Mouse (Mus musculus): ENCODE measurements at regions not wholly inside any gene's neighbourhood (a gene's known extent, or its start where the extent isn't known, plus 50 kb on each side); places are given as distances from the start of the nearest gene placed in this dataset.

- intact Hi-C loops (cut with DNase I): loop anchor here (5.0 kb wide), 1 partner anchor 963 kb away; no protein-coding TSS in a partner anchor
- no peak for DNase-seq (ENCODE audit: low spot score)
These were observed 68.5 kb downstream of the 4921530L21Rik start for GRCm38 (mm10) chr14:95949512-95949911.

DNA sequence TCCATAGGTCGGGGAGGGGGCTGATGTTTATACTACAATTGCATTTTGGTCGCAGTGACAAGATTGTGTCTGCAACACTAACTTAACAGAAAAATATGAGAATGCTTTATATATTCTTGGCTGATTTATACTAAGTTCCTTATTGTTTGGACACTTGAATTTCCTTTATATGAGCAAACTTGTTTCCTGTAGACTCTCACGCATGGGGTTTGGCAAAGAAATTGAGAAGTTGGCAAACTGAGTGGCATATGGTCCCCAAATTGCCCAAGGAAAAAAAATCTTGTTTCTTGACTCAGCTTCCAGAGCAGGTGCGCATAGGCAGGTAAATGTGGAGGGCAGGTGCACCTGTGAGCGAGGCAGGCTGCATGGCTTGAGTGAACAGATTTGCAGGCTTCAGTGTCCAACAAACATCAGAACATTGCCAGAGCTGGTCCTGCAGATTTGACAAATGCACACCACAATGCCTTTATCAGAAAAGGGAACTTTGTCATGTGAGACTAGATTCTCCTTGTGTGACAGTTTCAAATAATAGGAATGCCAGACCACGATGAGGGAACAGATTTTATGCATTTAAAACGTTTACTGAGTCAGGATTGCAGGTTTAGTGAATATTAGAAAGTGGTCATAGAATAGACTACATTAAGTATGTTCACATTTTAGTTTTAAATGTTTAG, 75.1 kb downstream of the 4921530L21Rik start:
- DNase-seq (ENCODE audit: low spot score): no peak
- intact Hi-C loops (cut with DNase I): no loop called here

- intact Hi-C loops (cut with DNase I): no loop called here
- no peak for DNase-seq (ENCODE audit: low spot score)
These were observed 103.0 kb downstream of the 4921530L21Rik start for GRCm38 (mm10) chr14:95984021-95984420.

- no peak for DNase-seq (ENCODE audit: low spot score)
- intact Hi-C loops (cut with DNase I): no loop called here
These were observed 117.3 kb downstream of the 4921530L21Rik start for GRCm38 (mm10) chr14:95998356-95998755.

DNA sequence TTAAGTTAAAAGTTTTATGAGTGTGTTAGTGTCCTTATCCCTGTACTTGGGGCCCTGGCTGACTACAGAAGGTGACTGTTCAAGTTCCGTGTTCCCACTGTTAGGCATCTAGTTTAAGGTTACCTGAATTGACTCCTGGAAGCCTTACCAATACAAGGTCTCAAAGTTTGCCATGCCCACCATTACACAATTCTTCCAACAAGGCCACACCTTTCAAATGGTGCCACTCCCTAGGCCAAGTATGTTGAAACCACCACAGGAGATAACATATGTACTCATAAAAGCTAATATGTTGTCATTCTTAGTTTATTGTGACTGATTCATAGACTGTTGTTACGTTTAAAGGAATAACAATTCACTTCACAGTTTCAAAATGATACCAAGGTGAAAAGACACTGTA, 140.6 kb downstream of the 4921530L21Rik start:
- intact Hi-C loops (cut with DNase I): no loop called here
- no peak for DNase-seq (ENCODE audit: low spot score)

Measured in heart, postnatal 25 days (tissue).